ENCODE assay signal across 1 mouse cellular context in the genomic region with DNA sequence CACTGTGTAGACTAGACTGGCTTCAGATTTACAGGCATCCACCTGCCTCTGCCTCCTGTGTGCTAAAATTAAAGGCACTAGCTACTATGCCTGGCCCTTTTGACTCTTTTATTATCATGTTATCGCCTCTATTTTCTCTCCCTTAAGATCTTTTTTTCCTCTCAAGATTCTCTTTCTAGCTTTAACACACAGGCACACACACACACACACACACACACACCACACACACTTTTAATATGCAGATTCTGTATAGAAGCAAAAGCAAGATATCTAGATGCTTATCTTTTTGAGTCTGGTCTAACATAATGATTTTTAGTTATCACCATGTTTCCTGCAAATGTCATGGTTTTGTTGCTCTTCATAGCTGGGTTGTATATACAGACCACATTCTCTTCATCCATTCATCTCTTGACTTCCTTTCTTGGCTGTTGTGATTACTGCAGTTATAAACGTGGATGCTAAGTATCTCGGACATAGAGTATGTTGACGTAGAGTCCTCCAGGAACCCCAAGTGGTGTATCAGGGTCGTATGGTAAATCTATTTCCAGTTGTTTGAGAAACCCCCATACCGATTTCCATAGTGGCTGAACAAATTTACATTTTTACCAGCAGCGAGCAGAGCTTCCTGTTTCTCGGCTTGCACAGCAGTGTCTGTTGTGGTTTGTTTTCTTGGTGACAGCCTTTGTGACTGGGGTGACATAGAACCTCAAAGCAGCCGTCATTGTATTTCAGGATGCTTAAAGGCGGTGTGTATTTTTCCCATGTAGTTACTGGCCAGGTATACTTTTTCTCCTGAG.
TF ChIP-seq lines count a peak whose summit lies in the region.

No protein-coding gene starts in this region.

TF ChIP-seq in MEL, 35 proteins besides CTCF, POLR2A, EP300 and RAD21:
- no peak for TF ChIP-seq MYB (IDR thresholded peaks at IDR 0.05; ENCODE audit: low read depth, low read length)
- TF ChIP-seq TBP (IDR thresholded peaks at IDR 0.05; ENCODE audit: low read depth, low read length), result peak; percentile 80; the same call in 1 of the 2 replicates
